Mouse (Mus musculus) small intestine, adult 2 months (tissue): ENCODE measurements around the gene Tmem196.

Experiments
- CTCF ChIP-seq: fragments of 200-500 bp; IDR thresholded peaks from 2 replicates; pipeline ENCODE4 v1.5.1; 2012; ENCODE audit warnings: low read depth, mild to moderate bottlenecking, control low read depth, inconsistent platforms, low read length, moderate library complexity, mixed read lengths; ENCODE audit not compliant: insufficient replicate concordance, insufficient read length; ENCODE audit errors: extremely low read depth
- POLR2A ChIP-seq: fragments of 200-500 bp; IDR thresholded peaks from 2 replicates; pipeline ENCODE4 v1.6.1; 2012; ENCODE audit warnings: low read depth, mild to moderate bottlenecking, control low read depth, inconsistent platforms, low read length, moderate library complexity

GRCm38 (mm10) chr12:119970068-119970467 is 24.4 kb downstream of the Tmem196 start:
- no peak for TF ChIP-seq CTCF
- no peak for TF ChIP-seq POLR2A
